Mouse (Mus musculus): Measurements from ENCODE around the gene Olfr220.

- TF ChIP-seq CTCF (IDR thresholded peaks at IDR 0.05; ENCODE audit: extremely low read depth, insufficient read length, insufficient replicate concordance, low read depth, low read length): no peak
- TF ChIP-seq POLR2A (IDR thresholded peaks at IDR 0.05; ENCODE audit: low read depth, low read length): no peak
Observed at GRCm38 (mm10) chr1:174441782-174442181, at the start of gene Olfr220.
